In genomic region chr7:15953307-15954074, GRCm38 (mm10) we compare ENCODE assay signal across 11 mouse cellular contexts. TPM values are rescaled to one million over a fixed set of nuclear protein-coding genes. Genes with fewer than 3 reads are reported as not detected.
DNase-seq lines count a peak whose midpoint lies in the region; ATAC-seq and TF ChIP-seq lines count a peak whose summit lies in the region.
"Had no signal": no experiment of that assay in that cellular context is flagged by ENCODE, and none has a peak within 500 bp of the region (broad histone marks: within the 10 kb centered on the region; RNA-seq: fewer than 3 reads in every experiment).

No protein-coding gene starts in this region.

- no peak overlapping the region for H3K4me2 ChIP-seq in kidney, postnatal 0 days (ENCODE audit: low read length)
- H3K4me2 ChIP-seq in liver, embryonic 13.5 days: 0 out of 2 replicates have a peak overlapping the region, but pooled peaks have one; percentile 78
- H3K4me2 ChIP-seq in forebrain, embryonic 14.5 days (ENCODE audit: low read length): no peak overlapping the region
- H3K4me2 ChIP-seq: forebrain, embryonic 12.5 days; stomach, embryonic 15.5 days had no signal

- TF ChIP-seq POLR2A in MEL (IDR thresholded peaks at IDR 0.05; ENCODE audit: control insufficient read depth in 1 of 2, insufficient read depth in 1 of 2, low read depth in 1 of 2, low read length in 2 of 2, poor library complexity in 1 of 2): no peak; a peak in 1 of 4 replicates

- WGBS in kidney, postnatal 0 days: 88% methylated on average over 13 of the region's 13 CpGs
- 40% methylated on average over 13 of the region's 13 CpGs for WGBS in liver, embryonic 13.5 days (ENCODE audit: insufficient replicate concordance)
- 94% methylated on average over 13 of the region's 13 CpGs for WGBS in forebrain, embryonic 14.5 days

- H3K79me2 ChIP-seq in MEL (ENCODE audit: control insufficient read depth, insufficient read depth, low read length, poor library complexity): no peaks in the 10 kb centered on the region

- 0 out of 2 replicates have a peak, but pooled peaks cover 7% of the 10 kb centered on the region for H3K36me3 ChIP-seq in kidney, postnatal 0 days (ENCODE audit: insufficient read depth, low read length)
- H3K36me3 ChIP-seq in MEL (ENCODE audit: control insufficient read depth in 1 of 2, insufficient read depth in 2 of 2, low read length in 2 of 2): peaks cover 0 to 36% of the 10 kb centered on the region in 2 experiments; a peak in 2 of 4 replicates
- 0 out of 2 replicates have a peak, but pooled peaks cover 7% of the 10 kb centered on the region for H3K36me3 ChIP-seq in liver, embryonic 13.5 days
- H3K36me3 ChIP-seq in forebrain, embryonic 14.5 days (ENCODE audit: control insufficient read depth, insufficient read depth, low read length): no peaks in the 10 kb centered on the region
- H3K36me3 ChIP-seq: forebrain, embryonic 12.5 days had no signal

- no peak for ATAC-seq in kidney, postnatal 0 days (replicated peaks; ENCODE audit: low FRiP score, low read depth)
- ATAC-seq in liver, embryonic 13.5 days (ENCODE audit: low read depth): no peak
- no peak for ATAC-seq in forebrain, embryonic 14.5 days
- no peak for ATAC-seq in activated CD4-positive, CD25-positive, alpha-beta regulatory T cell, adult 4 months

- no peak overlapping the region for H3K4me3 ChIP-seq in kidney, postnatal 0 days (replicated peaks; ENCODE audit: low read depth, low read length)
- peak overlapping the region in 1 of 2 experiments; percentile 2; a peak in 1 of 4 replicates for H3K4me3 ChIP-seq in MEL (ENCODE audit: control insufficient read depth in 1 of 2, insufficient read depth in 1 of 2, low read depth in 2 of 2, low read length in 2 of 2)
- no peak overlapping the region for H3K4me3 ChIP-seq in liver, embryonic 13.5 days (replicated peaks)
- H3K4me3 ChIP-seq in forebrain, embryonic 14.5 days (ENCODE audit: low read depth, low read length): no peak overlapping the region
- H3K4me3 ChIP-seq: forebrain, embryonic 12.5 days; stomach, embryonic 15.5 days had no signal

- H3K27me3 ChIP-seq in kidney, postnatal 0 days (ENCODE audit: insufficient read depth, low read length): no peaks in the 10 kb centered on the region
- no peaks in the 10 kb centered on the region for H3K27me3 ChIP-seq in MEL (ENCODE audit: control insufficient read depth in 1 of 2, insufficient read depth in 2 of 2, low read length in 2 of 2)
- peaks cover 25% of the 10 kb centered on the region for H3K27me3 ChIP-seq in liver, embryonic 13.5 days
- no peaks in the 10 kb centered on the region for H3K27me3 ChIP-seq in forebrain, embryonic 14.5 days (replicated peaks; ENCODE audit: control insufficient read depth, insufficient read depth, low read length)

- 0 out of 2 replicates have a peak, but pooled peaks cover 5% of the 10 kb centered on the region for H3K4me1 ChIP-seq in kidney, postnatal 0 days (replicated peaks; ENCODE audit: insufficient read depth, low read length)
- peaks cover 0 to 48% of the 10 kb centered on the region in 2 experiments; a peak in 3 of 4 replicates for H3K4me1 ChIP-seq in MEL (ENCODE audit: control insufficient read depth in 1 of 2, insufficient read depth in 2 of 2, low read length in 2 of 2)
- H3K4me1 ChIP-seq in liver, embryonic 13.5 days (replicated peaks): peaks cover 76% of the 10 kb centered on the region
- H3K4me1 ChIP-seq in forebrain, embryonic 14.5 days (ENCODE audit: control insufficient read depth, insufficient read depth, low read length): no peaks in the 10 kb centered on the region

- TF ChIP-seq EP300 in MEL (IDR thresholded peaks at IDR 0.05; ENCODE audit: low read depth in 1 of 2, low read length in 2 of 2): peak; percentile 57 to 84

- peak; percentile 48 for TF ChIP-seq RAD21 in MEL (IDR thresholded peaks at IDR 0.05; ENCODE audit: low read depth, low read length)

- H3K9ac ChIP-seq in kidney, postnatal 0 days (ENCODE audit: low read depth, low read length): no peak overlapping the region
- H3K9ac ChIP-seq in MEL (ENCODE audit: control insufficient read depth, low read depth, low read length, poor library complexity, severe bottlenecking): peak overlapping the region; percentile 11; the same call in 1 of the 2 replicates
- no peak overlapping the region for H3K9ac ChIP-seq in liver, embryonic 13.5 days
- H3K9ac ChIP-seq in forebrain, embryonic 14.5 days (ENCODE audit: low read length): no peak overlapping the region
- H3K9ac ChIP-seq: forebrain, embryonic 12.5 days; stomach, embryonic 15.5 days had no signal

- no peak for DNase-seq in kidney, postnatal 0 days (ENCODE audit: low spot score)
- DNase-seq in kidney, adult 9 months: no peak
- DNase-seq in A20 (ENCODE audit: low read depth, low spot score): peak; percentile 50
- DNase-seq in MEL (ENCODE audit: low read depth, low spot score): peak; percentile 90
- DNase-seq in liver, embryonic 13.5 days: peak; percentile 43
- no peak for DNase-seq in forebrain, embryonic 14.5 days (ENCODE audit: low spot score)
- DNase-seq in layer of hippocampus, adult 11-12 months (ENCODE audit: low spot score): no peak
- DNase-seq: cerebellum, postnatal 25 days had no signal

- TF ChIP-seq CTCF in kidney, postnatal 0 days (IDR thresholded peaks at IDR 0.05; ENCODE audit: low read depth): peak; percentile 53; the same call in 1 of the 2 replicates
- peak; percentile 75 to 83 (median 75) for TF ChIP-seq CTCF in MEL (IDR thresholded peaks at IDR 0.05 in 2 of 3, conservative IDR thresholded peaks at IDR 0.05 in 1 of 3; ENCODE audit: control insufficient read depth in 1 of 3, insufficient read depth in 1 of 3, low read depth in 2 of 3, low read length in 3 of 3, poor library complexity in 1 of 3, severe bottlenecking in 1 of 3)

- no peak overlapping the region for H3K27ac ChIP-seq in kidney, postnatal 0 days
- peak overlapping the region; percentile 82 for H3K27ac ChIP-seq in MEL (ENCODE audit: control insufficient read depth, low read depth, low read length)
- H3K27ac ChIP-seq in liver, embryonic 13.5 days: peak overlapping the region; percentile 69
- H3K27ac ChIP-seq in forebrain, embryonic 14.5 days (ENCODE audit: low read depth, low read length): no peak overlapping the region
- H3K27ac ChIP-seq: forebrain, embryonic 12.5 days; stomach, embryonic 15.5 days had no signal

- no peaks in the 10 kb centered on the region for H3K9me3 ChIP-seq in kidney, postnatal 0 days (replicated peaks; ENCODE audit: low read length)
- H3K9me3 ChIP-seq in MEL (replicated peaks; ENCODE audit: insufficient read depth, low read length): no peaks in the 10 kb centered on the region
- H3K9me3 ChIP-seq in liver, embryonic 13.5 days (replicated peaks): peaks cover 3% of the 10 kb centered on the region; the same call in 1 of the 2 replicates
- H3K9me3 ChIP-seq in forebrain, embryonic 14.5 days (replicated peaks; ENCODE audit: control insufficient read depth, low read length): no peaks in the 10 kb centered on the region
- H3K9me3 ChIP-seq: forebrain, embryonic 12.5 days; stomach, embryonic 15.5 days had no signal

TF ChIP-seq in MEL, 35 proteins besides CTCF, POLR2A, EP300 and RAD21 (continues in another document):
- peak; percentile 94 for TF ChIP-seq MYC (IDR thresholded peaks at IDR 0.05; ENCODE audit: low read depth, low read length)
- TF ChIP-seq JUND (IDR thresholded peaks at IDR 0.05; ENCODE audit: low read depth, low read length): no peak
- no peak for TF ChIP-seq POLR2AphosphoS2 (IDR thresholded peaks at IDR 0.05; ENCODE audit: low read length)
- TF ChIP-seq TCF12 (IDR thresholded peaks at IDR 0.05; ENCODE audit: low read depth, low read length): peak; percentile 74
- no peak for TF ChIP-seq USF1 (IDR thresholded peaks at IDR 0.05; ENCODE audit: low read depth, low read length)
- no peak for TF ChIP-seq UBTF (IDR thresholded peaks at IDR 0.05; ENCODE audit: borderline replicate concordance, insufficient read depth, low read depth, low read length)
- TF ChIP-seq BHLHE40 (IDR thresholded peaks at IDR 0.05; ENCODE audit: borderline replicate concordance, low read depth, low read length): no peak
- TF ChIP-seq KAT2A (conservative IDR thresholded peaks at IDR 0.05; ENCODE audit: low read depth, low read length): no peak
- TF ChIP-seq MAZ (IDR thresholded peaks at IDR 0.05; ENCODE audit: low read depth, low read length): no peak
- no peak; the same call in 1 of the 2 replicates for TF ChIP-seq NELFE (IDR thresholded peaks at IDR 0.05; ENCODE audit: low read depth, low read length)
- 0 out of 2 replicates have a peak, but pooled peaks have one; percentile 44 for TF ChIP-seq TAL1 (IDR thresholded peaks at IDR 0.05; ENCODE audit: low read length)

RNA-seq across cellular contexts. Expression of gene Nop53, which starts 7.6 kb away (rescaled TPM):
- 213 and 221 TPM in 2 replicates for polyA plus RNA-seq in kidney, postnatal 0 days (2015; fragmentation: Nextera tagmentation; extraction: Ambion mirVana)
- 310 and 359 TPM in 2 replicates for total RNA-seq in MEL (2012; rRNA removed)
- polyA plus RNA-seq in MEL (2012; ENCODE audit: insufficient read depth in 1 of 2, insufficient read length in 2 of 2, low read depth in 1 of 2, low replicate concordance in 2 of 2, missing spikeins in 1 of 2): 100 to 1,000 TPM in 1 of 2 experiments, not detected in 1; 482 TPM
- polyA plus RNA-seq in liver, embryonic 13.5 days (2015; fragmentation: Nextera tagmentation; extraction: Ambion mirVana): 122 and 132 TPM in 2 replicates
- polyA plus RNA-seq in forebrain, embryonic 14.5 days (2014; fragmentation: Nextera tagmentation; extraction: Ambion mirVana): 142 and 147 TPM in 2 replicates
- 100 to 1,000 TPM; 334 to 398 TPM for polyA plus RNA-seq in activated CD4-positive, CD25-positive, alpha-beta regulatory T cell, adult 4 months (2017; shearing (Covaris generic))

RNA-seq across cellular contexts. Expression of gene Ehd2, which starts 13.9 kb away (rescaled TPM):
- 24.6 and 26.6 TPM in 2 replicates for polyA plus RNA-seq in kidney, postnatal 0 days (2015; fragmentation: Nextera tagmentation; extraction: Ambion mirVana)
- total RNA-seq in MEL (2012; rRNA removed): 2.5 and 3.2 TPM in 2 replicates
- polyA plus RNA-seq in MEL (2012; ENCODE audit: insufficient read depth in 1 of 2, insufficient read length in 2 of 2, low read depth in 1 of 2, low replicate concordance in 2 of 2, missing spikeins in 1 of 2): 1 to 10 TPM in 1 of 2 experiments, not detected in 1; 6.2 TPM
- polyA plus RNA-seq in liver, embryonic 13.5 days (2015; fragmentation: Nextera tagmentation; extraction: Ambion mirVana): 3.9 and 4.6 TPM in 2 replicates
- 4.5 and 6.2 TPM in 2 replicates for polyA plus RNA-seq in forebrain, embryonic 14.5 days (2014; fragmentation: Nextera tagmentation; extraction: Ambion mirVana)
- polyA plus RNA-seq in activated CD4-positive, CD25-positive, alpha-beta regulatory T cell, adult 4 months (2017; shearing (Covaris generic)): under 1 TPM; 0.07 to 0.11 TPM

RNA-seq across cellular contexts. Expression of gene Selenow, which starts 31.3 kb away (rescaled TPM):
- 751 and 763 TPM in 2 replicates for polyA plus RNA-seq in kidney, postnatal 0 days (2015; fragmentation: Nextera tagmentation; extraction: Ambion mirVana)
- total RNA-seq in MEL (2012; rRNA removed): 13.1 and 15.8 TPM in 2 replicates
- polyA plus RNA-seq in MEL (2012; ENCODE audit: insufficient read depth in 1 of 2, insufficient read length in 2 of 2, low read depth in 1 of 2, low replicate concordance in 2 of 2, missing spikeins in 1 of 2): 10 to 100 TPM in 1 of 2 experiments, not detected in 1; 71.2 TPM
- 368 and 374 TPM in 2 replicates for polyA plus RNA-seq in liver, embryonic 13.5 days (2015; fragmentation: Nextera tagmentation; extraction: Ambion mirVana)
- polyA plus RNA-seq in forebrain, embryonic 14.5 days (2014; fragmentation: Nextera tagmentation; extraction: Ambion mirVana): 1,730 and 1,790 TPM in 2 replicates
- 100 to 1,000 TPM; 824 to 866 TPM for polyA plus RNA-seq in activated CD4-positive, CD25-positive, alpha-beta regulatory T cell, adult 4 months (2017; shearing (Covaris generic))

Comparison
In these comparisons a context has a peak if more than half of its experiments do, and no peak if none do; other contexts are left out.
1. DNase-seq: peak in A20 (single experiment), MEL (single experiment) and liver, embryonic 13.5 days (single experiment); none in kidney, postnatal 0 days (single experiment), kidney, adult 9 months (single experiment), forebrain, embryonic 14.5 days (single experiment) and layer of hippocampus, adult 11-12 months (single experiment).
2. H3K27ac ChIP-seq: peak in MEL (single experiment) and liver, embryonic 13.5 days (single experiment); none in kidney, postnatal 0 days (single experiment) and forebrain, embryonic 14.5 days (single experiment).